In the genomic region with DNA sequence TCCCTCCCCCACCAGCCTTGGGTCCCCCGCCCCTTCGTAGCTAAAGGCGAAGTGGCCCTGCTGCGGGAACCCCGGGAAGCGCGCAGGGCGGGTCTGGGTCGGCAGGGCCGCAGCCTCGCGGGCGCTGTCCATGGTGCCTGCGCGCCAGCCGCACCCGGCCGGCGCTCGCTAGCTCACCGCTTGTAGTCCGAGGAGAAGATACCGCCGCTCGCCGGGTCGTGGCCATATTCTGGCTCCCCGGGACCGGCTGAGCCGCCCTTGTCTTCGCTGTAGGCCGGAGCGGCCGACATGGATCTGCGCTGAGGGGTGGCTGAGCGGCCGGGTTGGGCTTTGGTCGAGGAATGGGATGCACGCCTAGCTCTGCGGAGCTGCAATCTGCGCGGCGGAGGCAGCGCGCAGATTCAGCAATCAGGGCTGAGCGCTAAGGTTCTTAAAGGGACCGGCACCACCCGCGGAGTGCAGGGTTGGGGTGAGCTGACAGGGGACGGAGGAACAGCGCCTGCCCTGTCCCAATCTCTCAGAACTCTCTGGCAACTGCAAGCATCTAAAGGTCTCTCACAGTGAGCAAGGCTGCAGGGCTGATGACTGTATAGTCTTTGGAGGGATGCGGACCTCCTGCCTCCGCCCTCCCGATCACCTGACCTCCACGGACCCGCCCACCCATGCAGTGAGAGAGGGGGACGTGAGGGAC, we compare ENCODE assay signal across 7 mouse cellular contexts. TPM values are rescaled to one million over a fixed set of nuclear protein-coding genes. Genes with fewer than 3 reads are reported as not detected.
DNase-seq lines count a peak whose midpoint lies in the region; ATAC-seq lines count a peak whose summit lies in the region.

Ap3b2 (minus strand) TSS at position 595 of the 691 bp plus-strand sequence.

- no peak within 1 kb of the TSS for H3K9ac ChIP-seq in embryonic facial prominence, embryonic 13.5 days
- no peak within 1 kb of the TSS for H3K9ac ChIP-seq in kidney, embryonic 14.5 days (ENCODE audit: low read depth, low read length)
- H3K9ac ChIP-seq in limb, embryonic 13.5 days, result no peak within 1 kb of the TSS
- peak within 1 kb of the TSS; percentile 93 for H3K9ac ChIP-seq in midbrain, embryonic 13.5 days (replicated peaks)

- H3K9me3 ChIP-seq in embryonic facial prominence, embryonic 13.5 days, result no peaks in the 10 kb centered on the region
- no peaks in the 10 kb centered on the region for H3K9me3 ChIP-seq in kidney, embryonic 14.5 days (ENCODE audit: control insufficient read depth, low read length)
- H3K9me3 ChIP-seq in limb, embryonic 13.5 days, result no peaks in the 10 kb centered on the region
- no peaks in the 10 kb centered on the region for H3K9me3 ChIP-seq in midbrain, embryonic 13.5 days

- H3K4me3 ChIP-seq in embryonic facial prominence, embryonic 13.5 days, result peak within 1 kb of the TSS; percentile 56
- H3K4me3 ChIP-seq in kidney, embryonic 14.5 days (ENCODE audit: low read length), result peak within 1 kb of the TSS; percentile 44
- H3K4me3 ChIP-seq in limb, embryonic 13.5 days, result peak within 1 kb of the TSS; percentile 53
- peak within 1 kb of the TSS; percentile 79 for H3K4me3 ChIP-seq in midbrain, embryonic 13.5 days (replicated peaks)

- peaks cover 69% of the 10 kb centered on the region for H3K27me3 ChIP-seq in embryonic facial prominence, embryonic 13.5 days
- no peaks in the 10 kb centered on the region for H3K27me3 ChIP-seq in kidney, embryonic 14.5 days (ENCODE audit: control insufficient read depth, insufficient read depth, low read length)
- peaks cover 65% of the 10 kb centered on the region for H3K27me3 ChIP-seq in limb, embryonic 13.5 days
- peaks cover 13% of the 10 kb centered on the region; the same call in 1 of the 2 replicates for H3K27me3 ChIP-seq in midbrain, embryonic 13.5 days

- WGBS in embryonic facial prominence, embryonic 13.5 days, result under 1% methylated on average over 57 of the region's 57 CpGs
- WGBS in kidney, embryonic 14.5 days, result under 1% methylated on average over 56 of the region's 57 CpGs
- under 1% methylated on average over 57 of the region's 57 CpGs for WGBS in limb, embryonic 13.5 days
- WGBS in midbrain, embryonic 13.5 days, result under 1% methylated on average over 56 of the region's 57 CpGs

- no peaks in the 10 kb centered on the region for H3K36me3 ChIP-seq in embryonic facial prominence, embryonic 13.5 days
- no peaks in the 10 kb centered on the region for H3K36me3 ChIP-seq in kidney, embryonic 14.5 days (ENCODE audit: control insufficient read depth, insufficient read depth, low read length)
- H3K36me3 ChIP-seq in limb, embryonic 13.5 days, result no peaks in the 10 kb centered on the region
- H3K36me3 ChIP-seq in midbrain, embryonic 13.5 days, result no peaks in the 10 kb centered on the region

- no peak within 1 kb of the TSS for H3K27ac ChIP-seq in embryonic facial prominence, embryonic 13.5 days
- no peak within 1 kb of the TSS for H3K27ac ChIP-seq in kidney, embryonic 14.5 days (ENCODE audit: low read depth, low read length)
- H3K27ac ChIP-seq in limb, embryonic 13.5 days, result no peak within 1 kb of the TSS
- H3K27ac ChIP-seq in midbrain, embryonic 13.5 days, result peak within 1 kb of the TSS; percentile 98

- peak; percentile 68 for DNase-seq in brain, embryonic 18.5 days (ENCODE audit: low read depth, low spot score)
- DNase-seq in heart, adult 8-10 months (ENCODE audit: low spot score), result peak; percentile 2
- peak; percentile 11 to 59 for DNase-seq in spleen, postnatal 10 days (ENCODE audit: low spot score in 2 of 2)

- peak within 1 kb of the TSS; percentile 91 for H3K4me2 ChIP-seq in embryonic facial prominence, embryonic 13.5 days
- H3K4me2 ChIP-seq in kidney, embryonic 14.5 days (replicated peaks; ENCODE audit: low read depth, low read length), result peak within 1 kb of the TSS; percentile 74
- H3K4me2 ChIP-seq in limb, embryonic 13.5 days (replicated peaks), result peak within 1 kb of the TSS; percentile 87
- H3K4me2 ChIP-seq in midbrain, embryonic 13.5 days (replicated peaks), result peak within 1 kb of the TSS; percentile 64

- 0 out of 2 replicates have a peak, but pooled peaks have one; percentile 52 for ATAC-seq in embryonic facial prominence, embryonic 13.5 days (ENCODE audit: insufficient number of reproducible peaks, insufficient read depth, low FRiP score, low TSS enrichment, low read depth)
- ATAC-seq in kidney, embryonic 14.5 days (ENCODE audit: low FRiP score, low TSS enrichment), result peak; percentile 83
- peak; percentile 83; the same call in 1 of the 2 replicates for ATAC-seq in limb, embryonic 13.5 days (ENCODE audit: low FRiP score, low read depth)
- peak; percentile 91 for ATAC-seq in midbrain, embryonic 13.5 days

- peaks cover 10% of the 10 kb centered on the region for H3K4me1 ChIP-seq in embryonic facial prominence, embryonic 13.5 days
- 0 out of 2 replicates have a peak, but pooled peaks cover 3% of the 10 kb centered on the region for H3K4me1 ChIP-seq in kidney, embryonic 14.5 days (ENCODE audit: control insufficient read depth, insufficient read depth, low read length)
- no peaks in the 10 kb centered on the region for H3K4me1 ChIP-seq in limb, embryonic 13.5 days
- peaks cover 32% of the 10 kb centered on the region for H3K4me1 ChIP-seq in midbrain, embryonic 13.5 days (replicated peaks)

RNA-seq across cellular contexts. Expression of gene Ap3b2, which starts in this region (rescaled TPM):
- polyA plus RNA-seq in embryonic facial prominence, embryonic 13.5 days (2015; fragmentation: Nextera tagmentation; extraction: Ambion mirVana), result 2.6 and 2.9 TPM in 2 replicates
- total RNA-seq in heart, adult 8-10 months (2022), result not detected
- 0.67 and 0.92 TPM in 2 replicates for polyA plus RNA-seq in kidney, embryonic 14.5 days (2014; fragmentation: Nextera tagmentation; extraction: Ambion mirVana)
- 0.11 and 0.52 TPM in 2 replicates for polyA plus RNA-seq in limb, embryonic 13.5 days (2015; fragmentation: Nextera tagmentation; extraction: Ambion mirVana)
- 110 and 117 TPM in 2 replicates for polyA plus RNA-seq in midbrain, embryonic 13.5 days (2015; fragmentation: Nextera tagmentation; extraction: Ambion mirVana)

Comparison
In these comparisons a context has a peak if more than half of its experiments do, and no peak if none do; other contexts are left out.
1. RNA of gene Ap3b2 (polyA plus RNA-seq): 110 to 117 TPM in midbrain, embryonic 13.5 days; 2.6 to 2.9 TPM in embryonic facial prominence, embryonic 13.5 days, 0.67 to 0.92 TPM in kidney, embryonic 14.5 days and 0.11 to 0.52 TPM in limb, embryonic 13.5 days; every median in the first group is over 10 times any median in the second.
2. Peak in DNase-seq in heart, adult 8-10 months; RNA of the gene not detected or under 1 TPM.
3. Peak in ATAC-seq, H3K4me3 ChIP-seq and H3K4me2 ChIP-seq in kidney, embryonic 14.5 days; RNA of the gene not detected or under 1 TPM.
4. Peak in ATAC-seq, H3K4me3 ChIP-seq and H3K4me2 ChIP-seq in limb, embryonic 13.5 days; RNA of the gene not detected or under 1 TPM.
5. DNase-seq: peak in every context shown above with its lines; median percentile 68 in brain, embryonic 18.5 days; 35 in spleen, postnatal 10 days; 2 in heart, adult 8-10 months.
6. Peak in every context shown above with its lines, with median percentiles within 50 percentile points of each other: ATAC-seq, H3K4me2 ChIP-seq and H3K4me3 ChIP-seq.